Mouse (Mus musculus) CH12.LX (cell line): ENCODE data around the gene Ptprg.

Experiments
- BHLHE40 ChIP-seq: IDR thresholded peaks from 2 replicates; pipeline ENCODE4 v1.6.1; 2011; ENCODE audit warnings: mild to moderate bottlenecking, low read depth, low read length, improper control_type of control experiment
- CTCF ChIP-seq, 2 experiments: IDR thresholded peaks in 1 of 2; conservative IDR thresholded peaks in 1 of 2; 2 replicates each; pipeline ENCODE4 v1.5.1; 2011 to 2012; ENCODE audit warnings: low read depth in 2 of 2, low read length in 2 of 2, improper control_type of control experiment in 1 of 2, inconsistent platforms in 1 of 2, mild to moderate bottlenecking in 1 of 2, moderate library complexity in 1 of 2
- E2F4 ChIP-seq: IDR thresholded peaks from 2 replicates; pipeline ENCODE4 v1.6.1; 2011; ENCODE audit warnings: low read depth, low read length, improper control_type of control experiment; ENCODE audit not compliant: insufficient replicate concordance
- MAFK ChIP-seq: IDR thresholded peaks from 2 replicates; pipeline ENCODE4 v1.6.1; 2011; ENCODE audit warnings: low read length, improper control_type of control experiment; ENCODE audit not compliant: insufficient replicate concordance
- MAX ChIP-seq: IDR thresholded peaks from 2 replicates; pipeline ENCODE4 v1.6.1; 2011; ENCODE audit warnings: low read length, improper control_type of control experiment
- POLR2A ChIP-seq: IDR thresholded peaks from 2 replicates; pipeline ENCODE4 v1.6.1; 2011; ENCODE audit warnings: low read depth, mild to moderate bottlenecking, improper control_type of control experiment, low read length
- POLR2AphosphoS2 ChIP-seq: IDR thresholded peaks from 2 replicates; pipeline ENCODE4 v1.6.1; 2011; ENCODE audit warnings: low read depth, low read length, improper control_type of control experiment
- TBP ChIP-seq: conservative IDR thresholded peaks from 2 replicates; pipeline ENCODE4 v1.6.1; 2011; ENCODE audit warnings: low read depth, low read length, improper control_type of control experiment

DNA sequence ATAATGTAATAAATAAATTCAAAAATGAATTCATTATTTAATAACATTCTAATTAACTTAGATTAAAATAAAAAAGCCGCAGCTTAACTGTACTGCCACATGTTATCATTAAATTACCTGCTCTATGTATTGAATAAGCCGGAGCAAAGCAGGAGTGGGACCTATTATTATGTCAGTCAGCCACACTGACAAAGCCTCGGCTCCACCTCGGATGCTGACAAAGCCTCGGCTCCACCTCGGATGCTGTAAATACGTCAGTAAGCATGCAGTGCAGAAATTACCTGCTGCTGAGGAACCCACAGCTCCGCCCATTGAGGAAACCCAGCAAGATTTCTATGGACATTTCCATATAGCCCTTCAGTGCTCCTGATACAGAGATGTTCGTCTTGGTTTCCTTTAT, 429.7 kb downstream of the Ptprg start:
- no peak for TF ChIP-seq POLR2AphosphoS2
- no peak for TF ChIP-seq TBP
- no peak for TF ChIP-seq POLR2A
- no peak for TF ChIP-seq MAX
- TF ChIP-seq BHLHE40: no peak
- no peak for TF ChIP-seq E2F4
- no peak for TF ChIP-seq CTCF (conservative IDR thresholded peaks at IDR 0.05 in 1 of 2, IDR thresholded peaks at IDR 0.05 in 1 of 2; ENCODE audit: low read depth in 2 of 2, low read length in 2 of 2)
- TF ChIP-seq MAFK: no peak
